Mouse (Mus musculus) cerebellum, adult 9-11 months (tissue): ENCODE results near the gene Gpr55.
"Not testable (repeated sequence)": the region's sequence is repeated elsewhere in the genome, so short reads cannot be mapped to it uniquely, and the experiment has no call there.

ENCODE experiments used
- DNase-seq: peaks from one replicate; pipeline ENCODE4 v3.0.0; 2022

Gene Gpr55

DNA sequence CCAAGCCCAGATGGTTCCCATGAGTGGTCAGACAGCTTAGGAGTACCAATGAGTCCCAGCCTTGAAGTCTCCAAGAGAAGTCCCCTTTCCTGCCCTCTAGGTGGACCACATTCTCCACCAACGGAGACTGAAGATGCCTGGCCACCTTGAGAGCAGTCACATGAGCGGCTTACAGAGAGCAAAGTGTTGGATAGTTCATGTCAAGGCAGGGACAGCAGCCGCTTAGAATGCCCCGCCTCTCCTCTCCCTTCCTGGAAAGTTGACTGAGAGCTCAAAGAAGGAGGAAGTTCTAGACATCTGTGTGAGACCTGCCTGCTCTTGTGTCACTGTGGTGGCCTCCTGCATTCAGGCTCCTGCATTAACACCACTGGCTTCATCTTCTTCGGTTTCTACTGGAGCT lies at the start of gene Gpr55:
Gene Gpr55, minus strand, starts transcription at position 135 of the 400 bp plus-strand sequence.
- DNase-seq: no peak

DNA sequence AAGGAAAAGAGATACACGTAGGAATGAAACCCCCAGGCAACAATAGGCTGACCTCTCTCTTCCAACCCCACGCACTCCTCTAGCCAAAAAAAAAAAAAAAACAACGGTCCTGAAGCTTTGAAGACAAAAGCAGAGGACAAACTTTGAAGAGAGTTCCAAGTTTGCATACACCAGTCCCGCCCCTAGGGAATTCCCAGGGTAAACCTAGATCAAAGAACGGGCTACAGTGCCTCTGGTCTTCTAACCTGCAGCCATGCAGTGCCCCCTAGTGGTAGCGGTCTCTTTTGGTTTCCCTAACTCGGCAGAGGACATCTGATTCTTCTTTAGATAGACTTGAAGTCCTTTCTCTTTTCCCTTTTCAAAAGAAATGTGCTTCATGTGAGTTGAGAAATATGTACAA lies 47.0 kb upstream of the Gpr55 start:
- peak; percentile 69 for DNase-seq

DNA sequence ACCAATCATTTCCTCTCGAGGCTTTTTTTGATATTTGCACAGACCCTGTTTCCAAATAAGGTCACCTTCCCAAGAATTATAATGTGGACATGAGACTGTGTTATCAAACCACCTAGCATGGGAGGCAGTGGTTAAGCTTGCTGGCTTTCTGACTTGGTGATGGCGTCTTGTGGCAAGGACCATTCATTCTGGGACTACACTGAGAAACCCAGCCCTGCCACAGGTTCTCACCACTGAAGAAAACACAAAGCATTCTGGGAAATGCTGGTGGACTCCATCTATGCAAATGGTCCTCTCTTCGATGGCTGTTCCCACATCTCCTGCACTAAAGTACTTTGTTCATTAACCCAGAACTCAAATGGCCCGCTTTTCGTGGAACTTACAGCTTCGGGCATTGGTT lies 45.2 kb upstream of the Gpr55 start:
- no peak for DNase-seq

DNA sequence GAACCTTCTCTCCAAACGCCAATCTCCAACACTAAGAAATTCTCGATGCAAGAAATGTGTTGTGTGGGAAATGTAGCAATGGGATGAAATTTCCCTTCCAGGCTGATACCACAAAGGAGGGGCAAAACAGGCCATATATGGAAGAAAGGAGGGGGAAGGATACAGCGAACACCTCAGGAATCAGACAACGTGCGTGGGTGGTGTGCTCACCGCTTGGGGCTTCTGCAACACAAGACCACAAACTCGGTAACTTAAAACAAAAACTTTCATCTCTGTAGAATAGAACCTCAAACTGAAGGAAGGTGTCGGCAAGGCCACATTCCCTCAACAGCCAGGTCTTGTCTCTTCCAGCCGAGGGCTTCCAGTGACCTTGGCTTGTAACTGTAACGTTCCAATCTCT lies 44.7 kb upstream of the Gpr55 start:
- no peak for DNase-seq

DNA sequence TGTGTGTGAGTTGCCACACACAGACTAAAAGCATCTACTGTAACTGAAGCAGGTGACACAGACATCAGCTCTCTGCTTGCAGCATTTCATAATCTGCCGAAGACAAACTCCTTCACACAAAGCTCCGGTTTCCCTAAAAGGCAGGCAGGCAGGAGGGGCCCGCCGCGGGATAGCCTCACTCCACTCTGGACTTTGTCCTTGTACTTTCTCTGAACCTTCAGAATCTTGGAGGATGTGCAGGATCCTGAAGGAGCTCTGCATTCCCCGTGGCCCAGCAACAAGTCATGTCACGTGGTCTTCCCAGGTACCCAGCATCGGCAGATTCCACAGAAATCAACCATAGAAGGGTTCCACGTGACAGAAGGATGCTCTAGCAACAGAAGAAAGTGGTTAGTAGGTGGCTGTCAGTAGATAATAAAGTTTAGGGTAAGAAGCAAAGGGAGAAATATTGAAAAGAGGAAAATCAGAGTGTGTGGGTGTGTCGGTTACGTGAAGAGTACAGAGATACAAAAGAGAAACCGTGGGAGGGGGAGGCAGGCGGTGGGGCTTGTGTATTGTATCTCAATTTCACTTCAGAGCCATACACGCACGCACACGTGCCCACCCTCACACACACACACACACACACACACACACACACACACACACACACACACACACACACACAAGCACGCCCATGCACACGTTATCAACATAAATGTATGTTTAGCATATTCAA lies 39.2 kb upstream of the Gpr55 start:
- no peak for DNase-seq

DNA sequence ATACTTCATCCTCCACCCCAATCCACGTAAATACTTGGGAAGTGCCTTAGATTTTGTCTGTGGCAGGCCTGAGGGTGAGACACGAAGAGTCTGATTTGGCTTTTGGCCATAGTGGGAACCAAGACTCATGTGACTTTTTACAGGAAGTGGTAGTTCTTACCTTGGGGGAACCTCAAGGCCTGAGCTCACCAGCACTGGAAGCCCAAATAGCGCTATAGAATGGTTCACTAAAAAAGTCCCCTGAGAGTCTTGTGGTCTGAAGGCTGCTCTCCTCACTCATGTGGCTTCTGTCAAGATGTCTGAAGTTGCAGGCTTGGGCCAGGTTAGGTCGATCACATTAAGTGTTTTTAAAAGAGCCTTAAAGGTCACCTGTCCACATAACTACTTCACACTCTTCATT lies 37.2 kb upstream of the Gpr55 start:
- no peak for DNase-seq

DNA sequence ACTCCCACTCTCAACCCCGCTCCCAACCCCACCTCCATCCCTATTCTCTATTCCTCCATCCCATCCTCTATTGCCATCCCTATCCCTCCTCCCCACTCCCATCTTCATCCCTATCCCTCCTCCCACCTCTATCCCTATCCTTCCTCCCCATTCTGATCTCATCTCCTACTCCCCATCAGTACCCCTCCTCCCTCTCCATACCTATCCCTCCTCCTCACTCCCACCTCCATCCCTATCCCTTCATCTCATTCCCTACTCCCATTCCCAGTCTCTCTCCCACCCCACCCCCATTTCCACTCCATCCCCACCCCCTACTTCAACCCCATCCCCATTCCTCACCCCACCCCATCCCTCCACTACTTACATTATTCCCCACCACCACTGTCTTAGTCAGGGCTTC lies 36.4 kb upstream of the Gpr55 start:
- DNase-seq: no peak

DNA sequence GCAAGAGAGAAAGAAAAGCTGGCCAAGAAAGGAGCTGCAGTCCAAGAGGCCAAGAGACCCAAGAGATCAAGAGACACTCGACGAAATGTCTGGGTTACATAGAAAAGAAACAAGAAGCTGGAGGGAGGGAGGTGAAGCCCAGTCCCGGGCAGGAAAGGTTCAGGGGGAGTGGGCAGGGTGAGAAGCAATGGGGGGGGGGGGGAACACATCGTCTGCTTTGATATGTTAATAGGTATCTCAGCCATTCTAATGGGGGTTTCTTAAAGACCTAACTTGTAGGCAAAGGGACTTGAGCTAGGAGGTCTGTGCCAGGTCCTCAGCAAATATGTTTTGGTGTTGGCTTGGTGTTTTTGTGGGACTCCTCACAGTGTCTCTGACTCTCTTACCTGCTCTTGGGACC lies 32.7 kb upstream of the Gpr55 start:
- DNase-seq: no peak

DNA sequence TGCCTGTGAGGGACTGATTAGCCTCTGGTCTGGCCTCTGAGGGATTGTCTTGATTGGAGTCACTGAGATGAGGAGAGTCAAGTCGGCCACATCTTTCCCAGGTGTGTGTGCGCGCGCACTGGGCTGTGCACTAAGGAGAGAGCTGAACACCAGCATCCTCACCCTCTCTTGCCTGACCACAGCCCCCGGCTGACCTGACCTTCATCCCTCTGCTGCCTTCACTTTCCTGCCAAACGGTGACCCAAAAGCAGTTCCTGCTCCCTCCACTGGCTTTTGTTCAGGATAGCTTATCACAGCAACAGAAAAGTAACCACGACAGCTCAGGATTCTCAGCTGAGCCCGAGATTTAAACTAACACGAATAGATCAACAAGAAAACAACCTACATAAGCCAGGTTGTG lies 31.4 kb upstream of the Gpr55 start:
- no peak for DNase-seq

DNA sequence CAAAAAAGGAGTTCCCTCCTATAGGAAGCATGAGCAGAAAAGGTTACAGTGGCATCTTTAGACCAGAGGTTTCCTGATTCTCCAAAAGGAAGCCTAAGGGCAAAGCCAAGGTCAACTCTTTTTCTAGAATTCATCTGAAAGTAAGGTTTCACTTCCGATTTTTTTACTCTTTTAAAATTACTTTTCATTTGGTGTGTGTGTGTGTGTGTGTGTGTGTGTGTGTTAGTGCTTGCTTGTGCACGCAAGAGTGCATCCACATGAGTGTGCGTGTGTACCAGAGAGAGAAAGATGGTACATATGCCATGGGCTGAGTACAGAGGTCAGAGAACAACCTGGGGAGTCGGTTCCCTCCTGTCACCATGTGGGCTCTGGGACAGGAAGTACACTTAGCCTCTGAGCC lies 28.1 kb upstream of the Gpr55 start:
- not testable (repeated sequence) for DNase-seq

DNA sequence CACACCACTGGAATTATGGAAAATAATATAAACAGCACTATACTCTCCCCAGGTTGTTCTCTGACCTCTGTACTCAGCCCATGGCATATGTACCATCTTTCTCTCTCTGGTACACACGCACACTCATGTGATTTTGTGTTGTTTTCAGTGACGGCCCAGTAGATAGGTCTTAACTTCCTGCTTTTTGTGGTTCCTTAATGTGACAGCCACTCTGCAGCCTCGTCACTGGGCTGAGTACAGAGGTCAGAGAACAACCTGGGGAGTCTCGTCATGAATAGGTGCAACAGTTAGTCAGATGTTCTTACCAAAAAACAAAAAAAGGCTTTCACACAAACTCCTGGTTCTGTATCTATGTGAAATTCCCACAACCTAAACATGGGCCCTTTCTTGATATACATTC lies 27.5 kb upstream of the Gpr55 start:
- no peak for DNase-seq

DNA sequence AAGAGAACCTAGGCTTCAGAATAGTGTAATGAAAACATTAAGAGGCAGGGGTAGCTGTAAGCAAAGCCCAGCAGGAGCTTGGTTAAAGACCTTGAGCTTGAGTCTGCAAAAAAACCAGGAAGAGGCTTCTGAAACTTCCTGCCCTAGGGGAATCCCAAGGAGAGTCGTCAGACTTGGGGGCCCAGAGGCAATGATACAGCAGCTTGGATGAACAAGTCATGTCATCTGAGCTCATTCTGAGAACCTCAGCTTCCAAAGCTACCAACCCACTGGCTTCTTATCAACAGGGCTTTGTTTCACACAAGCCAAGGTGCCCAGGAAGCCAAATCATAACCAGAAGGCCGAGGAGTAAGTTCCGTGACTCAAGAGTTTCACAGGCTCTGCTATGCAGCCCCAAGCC lies 25.0 kb upstream of the Gpr55 start:
- DNase-seq: no peak

DNA sequence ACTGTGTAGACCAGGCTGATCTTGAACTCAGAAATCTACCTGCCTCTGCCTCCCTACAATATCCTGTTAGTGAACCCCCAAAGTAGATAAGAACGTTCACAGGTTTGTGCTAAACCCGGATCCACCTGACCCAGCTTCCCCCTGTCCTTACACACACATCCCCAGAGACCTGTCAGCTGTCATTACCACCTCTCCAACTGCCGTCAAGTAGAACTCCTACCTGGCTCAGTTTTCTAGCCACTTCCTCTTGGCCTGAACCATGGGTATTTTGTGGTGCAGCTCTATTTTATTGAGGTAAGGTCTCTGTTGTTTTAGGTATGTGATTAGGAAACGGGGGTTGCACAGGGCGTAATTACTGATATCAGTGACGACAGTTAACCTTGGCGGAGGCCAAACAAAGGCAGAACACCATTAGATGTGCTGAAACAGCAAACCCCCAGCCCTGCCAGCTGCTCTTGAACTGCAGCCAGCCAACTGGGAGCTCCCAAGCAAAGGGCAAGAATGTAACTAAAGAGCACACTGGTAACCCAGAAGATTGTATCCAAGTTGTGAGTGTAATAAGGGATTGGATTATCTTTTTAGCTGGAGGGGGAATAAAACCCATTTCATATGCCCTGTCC lies 21.0 kb upstream of the Gpr55 start:
- no peak for DNase-seq

DNA sequence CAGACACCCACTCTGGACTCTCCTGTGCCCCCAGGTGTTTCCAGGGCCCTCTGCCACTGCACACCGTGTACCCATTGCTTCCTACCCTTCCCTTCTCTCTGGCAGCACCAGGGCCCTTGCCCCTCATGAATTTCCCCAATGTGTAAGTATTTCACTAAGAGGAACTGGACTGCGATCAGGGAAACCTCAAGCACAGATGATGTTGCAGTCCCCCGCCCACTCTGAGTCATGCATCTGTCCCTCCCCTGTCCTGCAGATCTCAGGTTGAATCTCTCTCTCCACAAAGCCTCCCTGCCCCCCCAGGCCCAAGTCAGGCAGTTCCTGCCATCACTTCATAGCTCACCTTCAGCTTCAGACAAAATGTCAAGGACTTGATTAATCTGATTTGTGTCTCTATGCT lies 16.9 kb upstream of the Gpr55 start:
- DNase-seq: no peak

DNA sequence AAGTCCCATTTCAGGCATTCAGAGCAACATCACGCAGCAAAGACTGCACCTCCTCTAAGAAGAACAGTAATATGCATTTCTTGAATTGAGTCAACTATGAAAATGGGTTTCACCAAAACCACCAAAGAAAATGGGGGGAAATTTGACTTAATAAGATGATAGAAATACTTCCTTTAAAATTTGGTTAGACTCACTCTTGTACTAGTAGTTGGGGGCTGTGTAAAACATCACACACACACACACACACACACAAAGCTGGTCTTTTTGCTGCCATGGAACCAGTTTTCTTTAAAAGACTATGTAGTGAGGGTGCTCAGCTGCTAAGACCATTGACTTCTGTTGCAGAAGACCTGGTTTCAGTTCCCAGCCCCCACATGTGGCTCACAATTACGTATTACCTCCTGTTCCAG lies 12.7 kb upstream of the Gpr55 start:
- no peak for DNase-seq

DNA sequence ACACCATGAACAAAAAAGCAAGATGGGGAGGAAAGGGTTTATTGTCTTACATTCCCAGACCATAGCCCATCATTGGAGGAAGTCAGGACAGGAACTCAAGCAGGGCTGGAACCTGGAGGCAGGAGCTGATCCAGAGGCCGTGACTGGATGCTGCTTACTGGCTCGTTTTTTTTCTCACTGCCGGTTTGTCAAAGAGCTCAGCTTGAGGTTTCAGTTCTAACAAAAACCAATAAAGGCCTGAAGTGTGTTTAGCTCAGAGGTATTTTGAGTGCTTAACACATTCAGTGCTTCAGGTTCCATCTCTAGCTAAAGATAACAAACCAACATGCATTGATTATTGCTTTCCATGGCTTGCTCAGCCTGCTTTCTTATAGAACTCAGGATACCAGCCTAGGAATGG lies 11.5 kb upstream of the Gpr55 start:
- DNase-seq: no peak

DNA sequence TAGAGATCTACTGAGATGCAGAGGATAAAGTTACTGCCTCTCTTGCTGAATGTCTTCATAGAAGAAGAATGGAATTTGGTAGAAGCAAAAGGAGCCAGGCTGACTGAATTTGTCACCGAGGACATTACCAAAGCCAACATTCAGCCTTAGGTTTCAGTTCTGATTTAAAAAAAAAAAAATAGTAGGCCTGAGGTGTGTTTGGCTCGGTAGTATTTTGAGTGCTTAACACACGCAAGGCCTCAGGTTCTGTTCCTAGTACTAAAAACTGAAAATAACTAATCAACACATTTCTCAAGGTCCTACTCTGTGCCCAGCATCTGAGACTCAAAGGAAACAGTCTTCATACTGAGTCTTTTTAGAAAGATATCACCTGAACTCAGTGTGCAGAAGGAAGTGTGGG lies 10.3 kb upstream of the Gpr55 start:
- DNase-seq: no peak

DNA sequence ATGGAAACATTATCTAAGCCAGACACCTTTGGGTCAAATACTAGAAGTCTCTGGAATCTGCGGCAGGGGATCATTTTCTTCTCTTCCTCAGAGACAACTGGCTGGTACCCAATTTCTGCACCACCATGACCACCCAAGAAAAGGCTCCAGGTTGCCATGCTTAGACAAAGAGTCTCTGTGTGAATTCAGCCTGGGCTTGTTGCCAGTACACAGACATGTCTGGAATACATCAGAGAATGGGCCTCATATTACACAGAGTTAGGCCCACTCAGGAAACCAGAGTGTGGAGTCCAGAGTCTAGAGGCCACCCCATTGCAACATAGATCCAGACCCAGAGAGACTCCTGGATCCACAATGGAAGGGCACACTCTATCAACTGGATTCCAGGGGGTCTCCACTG lies 8.7 kb upstream of the Gpr55 start:
- DNase-seq: peak; percentile 16

DNA sequence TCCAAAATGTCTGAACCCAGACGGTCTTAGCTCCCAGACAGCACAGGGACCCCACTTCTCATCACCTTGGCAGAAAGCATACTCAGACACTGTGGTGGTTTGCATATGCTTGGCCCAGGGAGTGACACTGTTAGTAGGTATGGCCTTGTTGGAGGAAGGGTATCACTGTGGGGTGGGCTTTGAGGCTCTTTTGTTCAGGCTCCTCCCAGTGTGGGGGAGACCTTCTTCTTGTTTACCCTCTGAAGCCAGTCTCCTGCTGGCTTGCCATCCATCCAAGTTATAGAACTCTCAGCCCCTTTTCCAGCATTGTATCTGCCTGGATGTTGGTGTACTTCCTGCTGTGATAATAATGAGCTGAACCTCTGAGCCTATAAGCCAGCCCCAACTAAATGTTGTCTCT lies 8.3 kb upstream of the Gpr55 start:
- DNase-seq: no peak

DNA sequence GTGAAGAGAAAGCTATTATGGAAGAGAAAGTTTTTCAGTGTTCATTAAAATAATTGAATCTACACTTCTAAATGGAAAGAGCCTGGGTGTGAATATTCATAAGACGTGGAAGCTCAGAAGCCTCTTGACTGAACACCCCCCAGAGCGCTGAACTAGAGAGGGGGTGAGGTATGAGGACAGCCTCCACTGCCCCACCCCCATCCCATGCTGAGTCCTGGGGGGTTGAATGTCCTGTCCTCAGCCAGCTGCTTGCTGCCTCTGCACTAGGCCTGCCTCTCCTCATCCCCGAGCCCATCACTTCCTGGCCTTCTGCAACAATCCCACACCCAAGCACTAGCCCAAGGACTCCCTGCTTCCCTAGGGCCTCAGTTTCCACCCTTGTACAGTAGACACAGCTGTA lies 5.0 kb upstream of the Gpr55 start:
- no peak for DNase-seq

DNA sequence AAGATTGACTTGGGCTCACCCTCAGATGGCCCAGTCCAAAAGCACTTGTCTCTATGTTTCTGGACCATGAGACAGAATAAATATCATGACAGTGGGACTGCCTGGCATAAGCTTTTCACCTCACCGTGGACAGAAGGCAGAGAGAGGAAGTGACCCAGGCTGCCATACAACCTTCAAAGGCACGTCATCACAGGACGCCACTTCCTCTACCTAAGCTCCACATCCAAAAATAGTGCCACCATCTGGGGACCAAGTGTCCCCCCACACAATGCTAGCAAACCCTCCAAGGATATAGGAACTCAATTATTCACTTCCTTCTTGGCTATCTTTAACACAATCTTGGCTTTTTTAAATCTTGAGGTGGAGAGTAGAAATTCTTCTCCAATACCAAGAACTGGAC lies 1.3 kb upstream of the Gpr55 start:
- no peak for DNase-seq

DNA sequence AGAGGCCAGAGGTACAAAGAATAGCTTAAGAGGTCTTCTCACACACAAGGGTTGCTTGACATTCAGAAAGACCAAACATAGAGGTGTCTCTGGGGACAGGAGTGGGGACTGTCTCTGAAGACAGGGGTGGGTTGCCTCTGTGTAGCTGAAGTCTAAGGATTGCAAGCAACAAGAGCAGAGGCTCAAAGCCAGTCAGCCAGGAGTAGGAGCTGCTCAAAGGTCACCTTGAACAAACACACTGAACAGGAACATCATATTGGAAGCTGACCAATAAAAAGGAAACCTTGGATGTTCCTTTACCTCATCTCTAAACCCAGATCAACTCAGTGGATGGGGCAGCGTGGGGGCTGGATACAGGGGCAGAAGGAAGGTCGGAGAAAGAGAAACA lies 924 bp downstream of the Gpr55 start:
- no peak for DNase-seq

DNA sequence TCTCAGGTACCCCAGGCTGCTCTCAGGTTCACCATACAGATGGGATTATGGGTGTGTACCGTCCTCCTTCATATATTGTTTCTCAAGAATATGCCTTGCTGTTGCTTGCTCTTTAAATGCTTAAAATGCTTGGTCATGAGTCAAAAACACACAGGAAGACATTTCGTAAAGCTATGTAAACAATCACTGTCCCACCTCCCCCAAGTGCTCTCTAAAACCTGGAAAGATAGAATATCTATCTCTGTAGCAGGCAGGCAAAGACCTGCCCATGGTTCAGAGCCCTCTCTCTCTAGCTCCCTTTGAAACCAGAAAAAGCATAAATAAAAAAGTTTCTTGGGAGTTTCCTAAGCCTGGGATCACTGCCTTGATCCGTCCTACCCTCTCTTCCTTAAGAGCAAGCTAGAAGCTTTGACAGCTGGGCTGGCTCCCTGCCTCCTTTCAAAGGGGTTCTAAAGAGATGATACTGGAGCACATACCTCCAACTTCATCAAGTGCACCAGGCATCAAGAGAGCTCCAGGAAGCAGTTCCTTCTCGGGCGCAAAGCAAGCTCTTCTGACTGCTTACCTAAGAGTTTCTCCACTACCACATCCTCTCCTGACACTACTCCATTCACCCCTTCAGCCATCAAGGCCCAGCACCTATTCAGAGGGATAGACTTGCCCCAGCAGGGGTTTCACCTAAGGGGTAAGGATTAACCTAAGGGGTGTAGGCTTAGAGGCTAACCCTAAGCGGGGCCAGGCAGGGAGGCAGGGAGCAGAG lies 1.5 kb downstream of the Gpr55 start:
- DNase-seq: no peak

DNA sequence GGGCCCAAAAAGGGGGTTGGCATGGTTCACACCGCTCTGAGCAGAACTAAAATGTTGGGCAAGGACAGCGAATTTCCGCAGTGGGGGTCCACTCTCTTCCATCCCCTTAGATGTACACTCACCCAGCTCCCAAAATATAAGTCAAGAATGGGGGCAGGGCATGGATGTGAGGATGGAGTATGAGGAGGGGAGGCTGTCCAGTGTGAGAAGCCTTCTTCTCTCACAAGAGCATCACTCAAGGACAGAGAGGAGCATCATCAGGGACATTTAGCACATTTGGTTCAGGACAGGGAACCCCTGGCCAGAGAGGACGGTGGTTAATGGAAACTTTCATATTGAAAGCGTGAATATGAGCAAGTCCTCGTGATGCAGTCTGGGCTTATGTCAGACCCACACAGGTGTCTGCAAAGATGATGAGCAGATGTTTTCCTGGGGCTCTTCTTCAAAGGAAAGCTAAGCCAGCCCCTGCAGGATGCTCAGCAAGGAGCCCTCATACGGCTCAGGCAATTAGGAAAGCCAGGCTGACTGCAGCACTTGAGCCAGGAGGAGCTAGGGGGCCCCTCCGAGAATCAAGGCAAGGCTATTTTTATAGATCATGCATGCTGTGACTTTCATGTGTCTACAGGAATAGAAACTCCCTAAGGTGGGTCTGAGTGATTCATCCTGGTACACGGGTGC lies 2.7 kb downstream of the Gpr55 start:
- DNase-seq: no peak
